In genomic region chr8:119422123-119422711, GRCm38 (mm10) we compare ENCODE assay signal across 8 mouse cellular contexts. TPM values are rescaled to one million over a fixed set of nuclear protein-coding genes. Genes with fewer than 3 reads are reported as not detected.
DNase-seq lines count a peak whose midpoint lies in the region; ATAC-seq and TF ChIP-seq lines count a peak whose summit lies in the region.

No protein-coding gene starts in this region.

- ATAC-seq in midbrain, embryonic 12.5 days (ENCODE audit: low FRiP score, low read depth): no peak
- ATAC-seq in midbrain, embryonic 11.5 days (ENCODE audit: low FRiP score): no peak
- ATAC-seq in forebrain, postnatal 0 days: peak; percentile 34; the same call in 1 of the 2 replicates

- intact Hi-C loops in left cerebral cortex, postnatal 36 days (cut with DNase I): no loop called here

- H3K79me2 ChIP-seq in macrophage (ENCODE audit: inconsistent target): no peaks in the 10 kb centered on the region

- no peak for TF ChIP-seq CTCF in forebrain, postnatal 0 days (IDR thresholded peaks at IDR 0.05; ENCODE audit: low read depth)

- H3K9ac ChIP-seq in midbrain, embryonic 12.5 days (replicated peaks): 0 out of 2 replicates have a peak overlapping the region, but pooled peaks have one; percentile 31
- no peak overlapping the region for H3K9ac ChIP-seq in midbrain, embryonic 11.5 days (ENCODE audit: low read length)
- H3K9ac ChIP-seq in forebrain, postnatal 0 days: no peak overlapping the region

- H3K9me3 ChIP-seq in midbrain, embryonic 12.5 days: no peaks in the 10 kb centered on the region
- no peaks in the 10 kb centered on the region for H3K9me3 ChIP-seq in midbrain, embryonic 11.5 days (ENCODE audit: control insufficient read depth, low read length)
- H3K9me3 ChIP-seq in forebrain, postnatal 0 days (ENCODE audit: low read length): no peaks in the 10 kb centered on the region

- no peak overlapping the region for H3K4me3 ChIP-seq in midbrain, embryonic 12.5 days
- H3K4me3 ChIP-seq in midbrain, embryonic 11.5 days (ENCODE audit: low read depth, low read length): no peak overlapping the region
- H3K4me3 ChIP-seq in forebrain, postnatal 0 days (ENCODE audit: low read depth, low read length): no peak overlapping the region
- H3K4me3 ChIP-seq in macrophage (ENCODE audit: inconsistent target): no peak overlapping the region

- H3K27ac ChIP-seq in midbrain, embryonic 12.5 days (replicated peaks): no peak overlapping the region
- no peak overlapping the region for H3K27ac ChIP-seq in midbrain, embryonic 11.5 days (ENCODE audit: low read depth, low read length)
- no peak overlapping the region for H3K27ac ChIP-seq in forebrain, postnatal 0 days (ENCODE audit: low read depth, low read length)
- H3K27ac ChIP-seq in macrophage: peak overlapping the region; percentile 100

- H3K4me2 ChIP-seq in midbrain, embryonic 12.5 days (replicated peaks): no peak overlapping the region
- H3K4me2 ChIP-seq in midbrain, embryonic 11.5 days: no peak overlapping the region
- no peak overlapping the region for H3K4me2 ChIP-seq in forebrain, postnatal 0 days (ENCODE audit: low read depth)

- 72% methylated on average over 9 of the region's 9 CpGs for whole genome bisulfite sequencing in midbrain, embryonic 12.5 days
- 67% methylated on average over 9 of the region's 9 CpGs for WGBS in midbrain, embryonic 11.5 days
- WGBS in forebrain, postnatal 0 days: 48% methylated on average over 9 of the region's 9 CpGs
- WGBS in macrophage (ENCODE audit: missing documents): 26% methylated on average over 9 of the region's 9 CpGs

- H3K4me1 ChIP-seq in midbrain, embryonic 12.5 days: no peaks in the 10 kb centered on the region
- no peaks in the 10 kb centered on the region for H3K4me1 ChIP-seq in midbrain, embryonic 11.5 days (ENCODE audit: control insufficient read depth, insufficient read depth, low read length)
- H3K4me1 ChIP-seq in forebrain, postnatal 0 days (ENCODE audit: insufficient read depth): no peaks in the 10 kb centered on the region

- no peaks in the 10 kb centered on the region for H3K36me3 ChIP-seq in midbrain, embryonic 12.5 days
- H3K36me3 ChIP-seq in midbrain, embryonic 11.5 days (ENCODE audit: control insufficient read depth, insufficient read depth, low read length): no peaks in the 10 kb centered on the region
- H3K36me3 ChIP-seq in forebrain, postnatal 0 days (ENCODE audit: insufficient read depth): no peaks in the 10 kb centered on the region
- no peaks in the 10 kb centered on the region for H3K36me3 ChIP-seq in macrophage (ENCODE audit: inconsistent target)

- no peaks in the 10 kb centered on the region; the same call in 1 of the 2 replicates for H3K27me3 ChIP-seq in midbrain, embryonic 12.5 days
- H3K27me3 ChIP-seq in midbrain, embryonic 11.5 days (ENCODE audit: control insufficient read depth, insufficient read depth, low read length): no peaks in the 10 kb centered on the region
- no peaks in the 10 kb centered on the region for H3K27me3 ChIP-seq in forebrain, postnatal 0 days (ENCODE audit: insufficient read depth, low read length)

- DNase-seq in adrenal gland, postnatal 10 days: peak; percentile 78
- DNase-seq in adrenal gland, adult 18-20 months (ENCODE audit: low spot score in 2 of 2): no peak
- DNase-seq in midbrain, embryonic 11.5 days (ENCODE audit: low spot score, missing footprints): no peak
- DNase-seq in forebrain, postnatal 0 days: no peak
- DNase-seq in left cerebral cortex, postnatal 36 days (ENCODE audit: low spot score in 2 of 2): no peak
- no peak for DNase-seq in right cerebral cortex, postnatal 36 days (ENCODE audit: low spot score in 2 of 2)

RNA-seq across cellular contexts. Expression of gene Osgin1, which starts 11.7 kb away (rescaled TPM):
- total RNA-seq in adrenal gland, postnatal 10 days (2021): 10 to 100 TPM; 72.1 to 81.4 TPM
- 100 to 1,000 TPM; 161 to 218 TPM for total RNA-seq in adrenal gland, adult 18-20 months (2021)
- polyA plus RNA-seq in midbrain, embryonic 12.5 days (2016; fragmentation: Nextera tagmentation; extraction: Ambion mirVana): 0.14 and 0.22 TPM in 2 replicates
- 0.21 and 0.26 TPM in 2 replicates for polyA plus RNA-seq in midbrain, embryonic 11.5 days (2014; fragmentation: Nextera tagmentation; extraction: Ambion mirVana)
- total RNA-seq in forebrain, postnatal 0 days (2014; rRNA removed): not detected in 2 replicates
- polyA plus RNA-seq in forebrain, postnatal 0 days (2015; fragmentation: Nextera tagmentation; extraction: Ambion mirVana): 0.12 and 0.19 TPM in 2 replicates
- 10 to 100 TPM in 24 of 26 experiments, 1 to 10 TPM in 2; 3.0 to 62.0 (median 39.3) TPM for total RNA-seq in macrophage (2018; cell fraction: chromatin; rRNA removed)
- 10 to 100 TPM in 23 of 26 experiments, 1 to 10 TPM in 3; 4.5 to 22.9 (median 16.5) TPM for total RNA-seq in macrophage (2018; cell fraction: cytosol; rRNA removed)
- total RNA-seq in macrophage (2018; cell fraction: nucleus; rRNA removed): 10 to 100 TPM in 23 of 26 experiments, 1 to 10 TPM in 3; 3.7 to 61.7 (median 25.9) TPM
- 17.6 to 31.1 TPM (median 18.4 TPM) in 3 replicates for polyA plus RNA-seq in macrophage (2018)
- total RNA-seq in left cerebral cortex, postnatal 36 days (2021): under 1 TPM; 0.34 to 0.81 TPM

RNA-seq across cellular contexts. Expression of gene Necab2, which starts 24.3 kb away (rescaled TPM):
- total RNA-seq in adrenal gland, postnatal 10 days (2021): 10 to 100 TPM in 1 of 2 experiments, 1 to 10 TPM in 1; 9.4 to 11.9 TPM
- 1 to 10 TPM; 6.2 to 8.6 TPM for total RNA-seq in adrenal gland, adult 18-20 months (2021)
- 26.0 and 35.0 TPM in 2 replicates for polyA plus RNA-seq in midbrain, embryonic 12.5 days (2016; fragmentation: Nextera tagmentation; extraction: Ambion mirVana)
- polyA plus RNA-seq in midbrain, embryonic 11.5 days (2014; fragmentation: Nextera tagmentation; extraction: Ambion mirVana): 18.9 and 20.3 TPM in 2 replicates
- 41.1 and 58.5 TPM in 2 replicates for total RNA-seq in forebrain, postnatal 0 days (2014; rRNA removed)
- 35.0 and 56.1 TPM in 2 replicates for polyA plus RNA-seq in forebrain, postnatal 0 days (2015; fragmentation: Nextera tagmentation; extraction: Ambion mirVana)
- total RNA-seq in macrophage (2018; cell fraction: chromatin; rRNA removed): under 1 TPM in 1 of 26 experiments, not detected in 25; 0.41 TPM
- total RNA-seq in macrophage (2018; cell fraction: cytosol; rRNA removed): not detected
- not detected for total RNA-seq in macrophage (2018; cell fraction: nucleus; rRNA removed)
- not detected in 3 replicates for polyA plus RNA-seq in macrophage (2018)
- 10 to 100 TPM; 60.4 to 67.1 TPM for total RNA-seq in left cerebral cortex, postnatal 36 days (2021)

RNA-seq across cellular contexts. Expression of gene Mlycd, which starts 27.5 kb away (rescaled TPM):
- 10 to 100 TPM; 69.7 to 86.6 TPM for total RNA-seq in adrenal gland, postnatal 10 days (2021)
- 10 to 100 TPM; 51.7 to 57.8 TPM for total RNA-seq in adrenal gland, adult 18-20 months (2021)
- 14.4 and 14.6 TPM in 2 replicates for polyA plus RNA-seq in midbrain, embryonic 12.5 days (2016; fragmentation: Nextera tagmentation; extraction: Ambion mirVana)
- 11.3 and 11.6 TPM in 2 replicates for polyA plus RNA-seq in midbrain, embryonic 11.5 days (2014; fragmentation: Nextera tagmentation; extraction: Ambion mirVana)
- total RNA-seq in forebrain, postnatal 0 days (2014; rRNA removed): 27.6 and 27.9 TPM in 2 replicates
- polyA plus RNA-seq in forebrain, postnatal 0 days (2015; fragmentation: Nextera tagmentation; extraction: Ambion mirVana): 20.3 and 21.3 TPM in 2 replicates
- total RNA-seq in macrophage (2018; cell fraction: chromatin; rRNA removed): 10 to 100 TPM in 12 of 26 experiments, 1 to 10 TPM in 14; 2.2 to 30.0 (median 9.5) TPM
- 10 to 100 TPM in 16 of 26 experiments, 1 to 10 TPM in 10; 3.4 to 17.0 (median 10.6) TPM for total RNA-seq in macrophage (2018; cell fraction: cytosol; rRNA removed)
- 10 to 100 TPM in 9 of 26 experiments, 1 to 10 TPM in 17; 3.6 to 18.8 (median 7.4) TPM for total RNA-seq in macrophage (2018; cell fraction: nucleus; rRNA removed)
- polyA plus RNA-seq in macrophage (2018): 9.4 to 13.4 TPM (median 12.3 TPM) in 3 replicates
- 10 to 100 TPM; 29.4 to 33.8 TPM for total RNA-seq in left cerebral cortex, postnatal 36 days (2021)

Comparison
In these comparisons a context has a peak if more than half of its experiments do, and no peak if none do; other contexts are left out.
1. RNA of gene Osgin1, which starts 11.7 kb away (total RNA-seq): 161 to 218 TPM in adrenal gland, adult 18-20 months and 72.1 to 81.4 TPM in adrenal gland, postnatal 10 days; 0.34 to 0.81 TPM in left cerebral cortex, postnatal 36 days and not detected in forebrain, postnatal 0 days; every median in the first group is over 10 times any median in the second.